Mouse (Mus musculus): ENCODE data around the gene Zbtb8b. TPM values are rescaled to one million over a fixed set of nuclear protein-coding genes. Genes with fewer than 3 reads are reported as not detected.

Zbtb8b gene
- total and polyA plus RNA-seq, 2 experiments from 2014 or later = 14.3 to 14.5 TPM

DNA sequence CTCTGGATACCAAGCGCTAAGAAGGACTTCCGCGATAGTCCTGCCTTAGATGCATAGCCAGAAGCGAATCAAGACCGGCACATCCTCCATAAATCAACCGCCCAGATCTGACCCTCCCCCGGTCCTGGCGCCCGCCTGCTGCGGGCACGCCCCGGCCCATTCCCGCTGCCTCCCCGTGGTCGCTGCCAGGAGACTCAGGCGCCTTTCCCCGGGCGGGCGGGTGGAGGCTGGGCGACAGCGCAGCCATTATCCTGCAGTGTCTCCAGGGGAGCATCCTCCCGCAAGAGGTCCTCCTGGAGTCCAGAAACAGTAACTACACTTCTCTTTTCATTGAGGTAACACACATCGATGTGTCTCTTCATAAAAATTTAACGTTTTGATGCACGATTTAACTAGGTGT lies 34.2 kb downstream of the Zbtb8b start:
- WGBS = 4% methylated on average over 25 of the region's 25 CpGs
- Histone ChIP-seq H3K4me2 (ENCODE audit: low read depth, low read length, poor library complexity, severe bottlenecking) (peak overlapping the region; percentile 56), H3K27me3 (ENCODE audit: insufficient read depth, low read length) (no peaks in the 10 kb centered on the region), H3K4me3 (ENCODE audit: low read depth, low read length) (peak overlapping the region; percentile 42), H3K27ac (ENCODE audit: low read depth, low read length) (0 out of 2 replicates have a peak overlapping the region, but pooled peaks have one; percentile 26), H3K9ac (replicated peaks; ENCODE audit: low read length, poor library complexity, severe bottlenecking) (peak overlapping the region; percentile 62), H3K36me3 (ENCODE audit: insufficient read depth, low read length) (no peaks in the 10 kb centered on the region), H3K4me1 (ENCODE audit: insufficient read depth, low read length) (no peaks in the 10 kb centered on the region), H3K9me3 (ENCODE audit: low read length) (no peaks in the 10 kb centered on the region)
- DNase-seq (ENCODE audit: low spot score) (peak; percentile 59), ATAC-seq (ENCODE audit: low FRiP score) (0 out of 2 replicates have a peak, but pooled peaks have one; percentile 49)
- TF ChIP-seq CTCF (IDR thresholded peaks at IDR 0.05) = peak; percentile 70

DNA sequence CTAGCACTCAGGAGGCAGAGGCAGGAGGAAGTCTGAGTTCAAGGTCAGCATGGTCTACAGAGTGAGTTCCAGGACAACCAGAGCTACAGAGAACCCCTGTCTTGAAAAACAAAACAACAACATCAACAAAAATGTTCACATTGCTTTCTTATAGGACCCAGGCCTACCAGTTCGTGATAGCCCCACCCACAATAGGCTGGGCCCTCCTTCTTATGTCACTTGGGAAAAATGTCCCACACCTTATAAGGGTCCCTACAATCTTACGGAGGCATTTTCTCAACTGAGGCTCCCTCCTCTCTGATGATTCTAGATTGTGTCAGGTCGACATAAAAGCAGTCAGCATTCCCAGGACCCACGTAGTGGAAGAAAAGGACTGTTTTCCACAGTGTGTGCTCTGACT lies 40.8 kb downstream of the Zbtb8b start:
- 83% methylated on average over 4 of the region's 4 CpGs for WGBS
- H3K9ac ChIP-seq (replicated peaks; ENCODE audit: low read length, poor library complexity, severe bottlenecking) = no peak overlapping the region
- no peaks in the 10 kb centered on the region for H3K36me3 ChIP-seq (ENCODE audit: insufficient read depth, low read length)
- no peak overlapping the region for H3K4me3 ChIP-seq (ENCODE audit: low read depth, low read length)
- H3K4me1 ChIP-seq (ENCODE audit: insufficient read depth, low read length) = no peaks in the 10 kb centered on the region
- H3K27ac ChIP-seq (ENCODE audit: low read depth, low read length) = no peak overlapping the region
- no peaks in the 10 kb centered on the region for H3K27me3 ChIP-seq (ENCODE audit: insufficient read depth, low read length)
- H3K4me2 ChIP-seq (ENCODE audit: low read depth, low read length, poor library complexity, severe bottlenecking) = no peak overlapping the region
- H3K9me3 ChIP-seq (ENCODE audit: low read length) = no peaks in the 10 kb centered on the region
- no peak for TF ChIP-seq CTCF (IDR thresholded peaks at IDR 0.05)
- DNase-seq (ENCODE audit: low spot score) (no peak), ATAC-seq (ENCODE audit: low FRiP score) (no peak)

DNA sequence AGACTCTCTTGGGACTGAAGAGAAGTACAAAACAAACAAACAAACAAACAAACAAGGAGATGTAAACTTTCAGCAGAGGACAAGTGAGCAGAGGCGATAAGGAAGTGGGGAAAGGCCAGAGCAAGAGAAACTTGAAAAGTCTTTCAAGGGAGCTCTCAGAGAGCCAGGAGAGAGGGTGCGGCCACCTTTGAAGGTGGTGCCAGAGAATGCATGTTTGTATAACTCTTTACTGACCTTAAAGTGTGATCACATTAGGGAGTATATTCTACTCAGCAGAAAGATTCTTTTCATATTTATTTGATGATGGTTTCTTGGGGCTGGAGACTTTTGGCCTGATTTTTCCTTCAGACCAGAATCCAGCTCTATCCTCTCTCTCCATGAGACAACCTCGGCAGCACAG lies 43.7 kb downstream of the Zbtb8b start:
- Histone ChIP-seq H3K4me2 (ENCODE audit: low read depth, low read length, poor library complexity, severe bottlenecking) (no peak overlapping the region), H3K9ac (replicated peaks; ENCODE audit: low read length, poor library complexity, severe bottlenecking) (no peak overlapping the region), H3K4me3 (ENCODE audit: low read depth, low read length) (no peak overlapping the region), H3K27me3 (ENCODE audit: insufficient read depth, low read length) (no peaks in the 10 kb centered on the region), H3K9me3 (ENCODE audit: low read length) (no peaks in the 10 kb centered on the region), H3K27ac (ENCODE audit: low read depth, low read length) (no peak overlapping the region), H3K36me3 (ENCODE audit: insufficient read depth, low read length) (no peaks in the 10 kb centered on the region), H3K4me1 (ENCODE audit: insufficient read depth, low read length) (no peaks in the 10 kb centered on the region)
- no peak for TF ChIP-seq CTCF (IDR thresholded peaks at IDR 0.05)
- DNase-seq (ENCODE audit: low spot score) (no peak), ATAC-seq (ENCODE audit: low FRiP score) (no peak)
- WGBS = 92% methylated on average over 3 of the region's 3 CpGs

DNA sequence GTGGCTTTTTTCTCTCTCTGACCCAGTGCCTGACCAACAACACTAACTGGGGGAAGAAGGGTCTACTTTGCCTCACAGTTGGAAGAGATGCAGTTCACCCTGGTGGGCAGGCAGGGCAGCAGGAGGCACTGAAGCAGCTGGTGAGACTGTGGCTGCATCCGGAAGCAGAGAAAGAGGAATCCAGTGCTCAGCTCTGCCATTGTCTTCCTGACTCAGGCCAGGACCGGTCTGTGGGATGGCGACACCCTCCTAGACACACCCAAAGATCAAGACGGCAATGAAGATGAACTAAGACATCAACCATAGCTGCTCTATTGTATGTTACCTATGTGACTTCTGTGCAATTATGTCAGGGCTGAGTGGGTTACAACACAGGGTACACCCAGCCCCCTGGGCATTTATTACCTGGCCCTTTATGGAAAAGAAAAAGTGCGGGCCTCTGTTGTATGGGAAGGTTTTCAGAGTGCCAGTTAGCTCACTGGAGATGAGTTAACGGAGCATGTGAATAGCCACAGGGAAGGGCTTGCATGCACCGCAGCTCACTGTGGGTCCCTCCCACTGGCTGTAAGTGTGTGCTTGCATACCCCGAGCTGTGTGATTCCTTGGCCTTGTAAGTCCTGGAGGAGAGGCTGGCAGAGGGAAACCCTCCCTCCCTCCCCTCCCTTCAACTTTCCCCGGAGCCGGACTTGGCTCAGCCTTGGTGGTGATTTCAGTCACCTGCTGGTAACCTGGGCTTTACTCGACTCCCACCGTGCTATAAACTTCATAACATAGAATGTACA lies 46.4 kb downstream of the Zbtb8b start:
- WGBS = 42% methylated on average over 12 of the region's 12 CpGs
- H3K36me3 ChIP-seq (ENCODE audit: insufficient read depth, low read length) = no peaks in the 10 kb centered on the region
- ATAC-seq (ENCODE audit: low FRiP score) = no peak
- H3K4me3 ChIP-seq (ENCODE audit: low read depth, low read length) = no peak overlapping the region
- no peak for TF ChIP-seq CTCF (IDR thresholded peaks at IDR 0.05)
- no peaks in the 10 kb centered on the region for H3K4me1 ChIP-seq (ENCODE audit: insufficient read depth, low read length)
- no peaks in the 10 kb centered on the region for H3K9me3 ChIP-seq (ENCODE audit: low read length)
- H3K9ac ChIP-seq (replicated peaks; ENCODE audit: low read length, poor library complexity, severe bottlenecking) = no peak overlapping the region
- H3K27me3 ChIP-seq (ENCODE audit: insufficient read depth, low read length) = no peaks in the 10 kb centered on the region
- no peak overlapping the region for H3K4me2 ChIP-seq (ENCODE audit: low read depth, low read length, poor library complexity, severe bottlenecking)
- H3K27ac ChIP-seq (ENCODE audit: low read depth, low read length) = no peak overlapping the region
- no peak for DNase-seq (ENCODE audit: low spot score)

DNA sequence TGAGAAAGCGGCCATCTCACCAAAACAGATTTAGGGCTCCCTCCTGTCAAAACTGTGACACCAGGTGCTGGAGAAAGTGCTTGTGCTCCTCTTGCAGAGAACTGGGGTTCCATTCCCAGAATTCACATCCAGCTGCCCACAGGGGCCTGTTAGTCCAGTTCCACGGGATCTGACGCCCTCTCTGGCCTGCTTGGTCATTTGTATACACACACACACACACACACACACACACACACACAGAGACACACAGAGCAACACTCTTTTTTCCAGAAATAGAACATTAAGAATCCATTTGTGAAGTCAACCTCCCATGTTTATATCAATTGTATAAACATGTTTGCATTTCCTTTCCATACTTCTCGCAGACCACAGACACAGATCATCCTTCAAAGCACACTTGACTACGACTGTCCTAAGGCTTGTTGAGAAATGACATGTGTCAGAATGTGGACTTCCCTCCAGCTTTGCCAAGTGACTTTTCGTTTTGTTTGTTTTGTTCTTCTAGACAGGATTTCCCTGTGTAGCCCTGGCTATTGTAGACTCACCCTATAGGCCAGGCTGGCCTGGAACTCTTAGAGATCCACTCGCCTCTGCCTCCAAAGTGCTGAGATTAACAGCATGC lies 49.6 kb downstream of the Zbtb8b start:
- no peak for ATAC-seq (ENCODE audit: low FRiP score)
- Histone ChIP-seq H3K27ac (ENCODE audit: low read depth, low read length) (no peak overlapping the region), H3K9ac (replicated peaks; ENCODE audit: low read length, poor library complexity, severe bottlenecking) (no peak overlapping the region), H3K4me2 (ENCODE audit: low read depth, low read length, poor library complexity, severe bottlenecking) (no peak overlapping the region), H3K27me3 (ENCODE audit: insufficient read depth, low read length) (no peaks in the 10 kb centered on the region), H3K9me3 (ENCODE audit: low read length) (no peaks in the 10 kb centered on the region), H3K4me3 (ENCODE audit: low read depth, low read length) (no peak overlapping the region), H3K4me1 (ENCODE audit: insufficient read depth, low read length) (no peaks in the 10 kb centered on the region), H3K36me3 (ENCODE audit: insufficient read depth, low read length) (no peaks in the 10 kb centered on the region)
- WGBS = 85% methylated on average over 7 of the region's 7 CpGs
- TF ChIP-seq CTCF (IDR thresholded peaks at IDR 0.05) = no peak
- no peak for DNase-seq (ENCODE audit: low spot score)

- DNase-seq (ENCODE audit: low spot score) (no peak), ATAC-seq (ENCODE audit: low FRiP score) (no peak)
- no peaks in the 10 kb centered on the region for H3K36me3 ChIP-seq (ENCODE audit: insufficient read depth, low read length)
- H3K9me3 ChIP-seq (ENCODE audit: low read length) = no peaks in the 10 kb centered on the region
- H3K27ac ChIP-seq (ENCODE audit: low read depth, low read length) = no peak overlapping the region
- no peaks in the 10 kb centered on the region for H3K27me3 ChIP-seq (ENCODE audit: insufficient read depth, low read length)
- H3K9ac ChIP-seq (replicated peaks; ENCODE audit: low read length, poor library complexity, severe bottlenecking) = no peak overlapping the region
- no peak for TF ChIP-seq CTCF (IDR thresholded peaks at IDR 0.05)
- H3K4me1 ChIP-seq (ENCODE audit: insufficient read depth, low read length) = no peaks in the 10 kb centered on the region
- H3K4me2 ChIP-seq (ENCODE audit: low read depth, low read length, poor library complexity, severe bottlenecking) = no peak overlapping the region
- H3K4me3 ChIP-seq (ENCODE audit: low read depth, low read length) = no peak overlapping the region
- WGBS = 89% methylated on average over 14 of the region's 14 CpGs
These were observed 50.4 kb downstream of the Zbtb8b start for GRCm38 (mm10) chr4:129390216-129390743.
